Mouse (Mus musculus) bone marrow, adult 2 months (tissue): ENCODE measurements around the gene Naa80.

Source experiments
- CTCF ChIP-seq: fragments of 200-500 bp; IDR thresholded peaks from 2 replicates; pipeline ENCODE4 v1.5.1; 2011; ENCODE audit warnings: low read length, control low read depth; ENCODE audit not compliant: control insufficient read depth, insufficient read depth
- POLR2A ChIP-seq: fragments of 200-500 bp; IDR thresholded peaks from 2 replicates; pipeline ENCODE4 v1.6.1; 2011; ENCODE audit warnings: low read depth, mild to moderate bottlenecking, control low read depth, low read length, borderline replicate concordance; ENCODE audit not compliant: control insufficient read depth

GRCm38 (mm10) chr9:107626158-107626843 is 47.6 kb downstream of the Naa80 start:
- no peak for TF ChIP-seq POLR2A
- no peak for TF ChIP-seq CTCF
